Mouse (Mus musculus) liver, embryonic 13.5 days (tissue): Measurements from ENCODE around the gene Wdr81. TPM values are rescaled to one million over a fixed set of nuclear protein-coding genes. Genes with fewer than 3 reads are reported as not detected.

Source experiments
- ATAC-seq: fragments of 200-750 bp; cut with Nextera tagmentation; 2 replicates; pipeline ENCODE4 v1.8.0; 2017; ENCODE audit warnings: low read depth, mild to moderate bottlenecking, moderate number of reproducible peaks, moderate library complexity
- DNase-seq: peaks from one replicate; pipeline ENCODE4 v3.0.0; 2022
- H3K27ac ChIP-seq: fragments of 300-500 bp; sonication (generic); 2 replicates; pipeline ENCODE4 v1.5.1; 2015; ENCODE audit warnings: moderate library complexity, mild to moderate bottlenecking, inconsistent platforms
- H3K27me3 ChIP-seq: fragments of 300-500 bp; sonication (generic); 2 replicates; pipeline ENCODE4 v1.6.1; 2015; ENCODE audit warnings: mild to moderate bottlenecking, inconsistent platforms
- H3K36me3 ChIP-seq: fragments of 300-500 bp; sonication (generic); 2 replicates; pipeline ENCODE4 v1.6.1; 2015; ENCODE audit warnings: mild to moderate bottlenecking, inconsistent platforms
- H3K4me1 ChIP-seq: fragments of 300-500 bp; sonication (generic); replicated peaks from 2 replicates; pipeline ENCODE4 v1.6.1; 2015; ENCODE audit warnings: inconsistent platforms
- H3K4me2 ChIP-seq: fragments of 300-500 bp; sonication (generic); 2 replicates; pipeline ENCODE4 v1.6.1; 2015; ENCODE audit warnings: inconsistent platforms, mild to moderate bottlenecking, moderate library complexity
- H3K4me3 ChIP-seq: fragments of 300-500 bp; sonication (generic); replicated peaks from 2 replicates; pipeline ENCODE4 v1.5.1; 2015; ENCODE audit warnings: mild to moderate bottlenecking, inconsistent platforms
- H3K9ac ChIP-seq: fragments of 300-500 bp; sonication (generic); 2 replicates; pipeline ENCODE4 v1.6.1; 2015; ENCODE audit warnings: mild to moderate bottlenecking, inconsistent platforms
- H3K9me3 ChIP-seq: fragments of 300-500 bp; sonication (generic); replicated peaks from 2 replicates; pipeline ENCODE4 v1.6.1; 2016; ENCODE audit warnings: inconsistent platforms
- WGBS: fragments of 180-500 bp; shearing (Covaris S2); methylation state at CpG from one replicate; pipeline ENCODE4 v1.1.7; 2015; ENCODE audit not compliant: insufficient replicate concordance; 5-methylcytosine and 5-hydroxymethylcytosine counted together
- polyA plus RNA-seq: library from polyadenylated mRNA; unstranded; fragments of >200 nt; fragmentation: Nextera tagmentation; extraction: Ambion mirVana; gene quantifications from 2 replicates; pipeline ENCODE4 v1.2.1, GENCODE M21; 2015

The Wdr81 gene
- polyA plus RNA-seq, 1 experiment from 2014 or later: 18.5 TPM

DNA sequence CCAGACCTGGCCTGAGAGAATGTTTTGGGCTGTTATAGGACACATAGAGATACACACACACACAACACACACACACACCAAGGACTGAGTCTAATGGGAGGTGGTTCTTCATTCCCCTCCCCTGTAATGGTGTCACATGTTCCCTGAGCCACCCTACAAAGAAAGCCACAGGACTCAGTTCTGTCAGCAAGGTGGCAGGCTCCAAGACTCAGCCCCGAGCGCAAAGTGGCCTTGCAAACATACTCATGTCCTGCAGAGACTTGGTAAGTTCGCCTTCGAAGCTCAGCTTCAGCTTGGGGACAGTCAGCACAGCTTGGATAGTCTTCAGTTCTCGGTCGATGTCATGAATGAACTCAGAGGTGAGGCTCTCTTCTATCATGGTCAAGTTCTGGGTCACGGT is 43.9 kb downstream of the Wdr81 start:
- Histone ChIP-seq H3K27ac (no peak overlapping the region), H3K4me1 (peaks cover 5% of the 10 kb centered on the region; the same call in 1 of the 2 replicates)
- ATAC-seq: no peak

DNA sequence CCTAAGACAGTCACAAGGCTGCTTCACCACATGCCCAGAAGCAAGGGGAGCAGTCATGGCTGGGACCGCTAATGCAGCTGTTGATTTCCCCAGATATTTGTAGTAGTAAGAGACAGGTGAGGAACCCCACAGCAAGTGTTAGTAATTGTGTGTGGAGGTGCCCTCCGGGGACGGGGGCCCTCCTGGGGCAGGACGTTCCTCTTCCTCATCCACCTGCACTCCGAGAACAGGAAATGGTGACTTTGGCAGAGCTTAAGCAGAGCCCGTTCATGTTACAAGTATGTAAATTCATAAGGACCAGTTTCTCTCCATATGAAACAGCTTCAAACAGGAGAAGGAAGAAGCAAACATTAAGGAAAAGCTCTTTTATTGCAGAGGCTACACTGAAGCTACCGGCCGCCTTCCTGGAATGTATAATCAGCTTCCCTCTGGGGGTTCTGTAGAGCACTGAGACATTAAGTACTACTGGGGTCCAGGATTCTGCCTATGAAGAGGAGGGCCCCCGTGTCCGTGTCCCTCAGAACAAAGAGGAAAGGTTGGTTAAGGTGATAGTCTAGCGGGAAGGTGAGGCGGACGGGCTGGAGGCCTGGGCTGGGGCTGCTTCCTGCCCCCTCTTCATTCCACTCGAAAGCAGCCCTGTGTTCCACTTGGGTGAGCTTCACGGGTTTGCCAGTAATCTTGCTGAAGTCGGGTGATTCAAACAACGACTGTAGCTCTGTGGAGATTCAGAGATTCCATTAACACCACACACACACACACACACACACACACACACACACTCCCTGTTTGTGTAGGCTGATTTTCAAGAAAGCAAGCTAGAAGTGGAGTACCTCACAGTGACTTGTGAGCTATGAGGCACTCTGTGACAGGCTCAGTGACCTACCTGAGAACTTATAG is 44.6 kb downstream of the Wdr81 start:
- Histone ChIP-seq H3K4me1 (no peaks in the 10 kb centered on the region; the same call in 1 of the 2 replicates), H3K4me2 (no peak overlapping the region), H3K9me3 (no peaks in the 10 kb centered on the region), H3K27me3 (no peaks in the 10 kb centered on the region), H3K4me3 (no peak overlapping the region), H3K9ac (no peak overlapping the region), H3K27ac (no peak overlapping the region), H3K36me3 (peaks cover 7% of the 10 kb centered on the region; the same call in 1 of the 2 replicates)
- WGBS: 55% methylated on average over 17 of the region's 17 CpGs
- ATAC-seq (no peak), DNase-seq (no peak)

More for the DNA sequence above, 43.9 kb downstream of the Wdr81 start:
- Histone ChIP-seq H3K27me3 (no peaks in the 10 kb centered on the region), H3K4me2 (no peak overlapping the region), H3K9me3 (no peaks in the 10 kb centered on the region), H3K36me3 (peaks cover 7% of the 10 kb centered on the region; the same call in 1 of the 2 replicates), H3K4me3 (no peak overlapping the region), H3K9ac (no peak overlapping the region)
- no peak for DNase-seq
- 74% methylated on average over 7 of the region's 7 CpGs for WGBS

DNA sequence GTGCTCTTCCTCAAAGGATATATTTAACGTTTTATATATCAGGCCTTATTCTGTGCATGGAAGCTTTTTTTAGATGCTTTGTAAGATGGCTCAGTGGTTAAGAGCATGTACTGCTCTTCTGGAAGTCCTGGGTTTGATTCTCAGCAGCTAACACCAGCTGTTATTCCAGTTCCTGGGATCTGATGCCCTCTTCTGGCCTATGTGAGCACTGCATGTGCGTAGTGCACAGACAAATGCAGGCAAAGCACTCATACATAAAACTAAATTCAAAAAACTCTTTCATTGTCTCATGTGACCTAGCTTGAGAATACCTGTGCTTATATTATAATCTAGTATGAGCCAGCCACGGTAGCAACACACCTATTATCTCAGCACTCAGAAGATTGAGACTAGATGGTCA is 47.7 kb downstream of the Wdr81 start:
- Histone ChIP-seq H3K36me3 (peaks cover 7% of the 10 kb centered on the region; the same call in 1 of the 2 replicates), H3K9ac (no peak overlapping the region), H3K4me1 (peaks cover 7% of the 10 kb centered on the region), H3K27ac (no peak overlapping the region), H3K4me2 (no peak overlapping the region), H3K9me3 (no peaks in the 10 kb centered on the region), H3K27me3 (no peaks in the 10 kb centered on the region), H3K4me3 (no peak overlapping the region)
- DNase-seq (peak; percentile 42), ATAC-seq (no peak)
- WGBS: 32% methylated on average over 3 of the region's 3 CpGs

DNA sequence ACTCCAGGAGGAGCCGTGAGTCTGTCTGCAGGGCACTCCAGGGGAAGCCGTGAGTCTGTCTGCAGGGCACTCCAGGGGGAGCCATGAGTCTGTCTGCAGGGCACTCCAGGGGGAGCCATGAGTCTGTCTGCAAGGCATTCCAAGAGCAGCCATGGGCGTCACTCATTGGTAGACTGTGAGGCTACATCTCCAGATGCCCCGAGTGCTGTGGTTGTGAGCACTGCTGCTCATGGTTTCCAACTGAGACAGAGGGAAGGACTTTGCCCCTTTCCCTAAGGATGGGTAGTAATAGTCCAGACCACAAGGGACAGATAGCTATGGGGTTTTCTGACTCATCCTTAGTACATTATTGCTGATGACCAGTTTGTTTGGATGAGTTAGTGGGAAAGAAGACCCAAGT is 48.4 kb downstream of the Wdr81 start:
- Histone ChIP-seq H3K9me3 (no peaks in the 10 kb centered on the region), H3K4me3 (no peak overlapping the region), H3K4me1 (peaks cover 7% of the 10 kb centered on the region), H3K9ac (no peak overlapping the region), H3K27me3 (no peaks in the 10 kb centered on the region), H3K36me3 (peaks cover 7% of the 10 kb centered on the region; the same call in 1 of the 2 replicates), H3K4me2 (no peak overlapping the region), H3K27ac (no peak overlapping the region)
- ATAC-seq (no peak), DNase-seq (no peak)
- 66% methylated on average over 4 of the region's 4 CpGs for WGBS

DNA sequence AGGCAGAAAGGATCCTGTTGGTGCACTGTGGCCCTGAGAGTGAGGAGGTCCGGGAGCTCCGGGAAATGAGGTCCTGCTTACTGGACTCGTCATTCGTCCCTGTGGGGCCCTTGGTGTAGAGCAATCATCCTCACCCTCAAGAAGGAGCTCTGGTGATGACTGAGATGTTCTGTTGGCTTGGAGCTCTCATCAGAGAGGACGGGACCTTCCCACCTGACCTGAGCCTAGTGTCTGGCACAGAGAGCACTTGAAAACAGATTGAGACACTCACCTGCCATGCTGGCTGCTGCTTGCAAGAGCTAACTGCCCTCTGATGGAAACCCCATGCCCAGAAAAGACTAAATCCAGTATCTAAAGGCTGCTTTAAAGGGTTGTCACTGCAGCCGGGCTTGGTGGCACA is 49.7 kb downstream of the Wdr81 start:
- no peaks in the 10 kb centered on the region for H3K27me3 ChIP-seq
- no peak overlapping the region for H3K27ac ChIP-seq
- DNase-seq (no peak), ATAC-seq (no peak)
- no peaks in the 10 kb centered on the region for H3K9me3 ChIP-seq
- H3K4me2 ChIP-seq: no peak overlapping the region
- no peak overlapping the region for H3K4me3 ChIP-seq
- H3K9ac ChIP-seq: no peak overlapping the region
- H3K36me3 ChIP-seq: peaks cover 7% of the 10 kb centered on the region; the same call in 1 of the 2 replicates
- peaks cover 7% of the 10 kb centered on the region for H3K4me1 ChIP-seq
- 74% methylated on average over 6 of the region's 6 CpGs for WGBS

DNA sequence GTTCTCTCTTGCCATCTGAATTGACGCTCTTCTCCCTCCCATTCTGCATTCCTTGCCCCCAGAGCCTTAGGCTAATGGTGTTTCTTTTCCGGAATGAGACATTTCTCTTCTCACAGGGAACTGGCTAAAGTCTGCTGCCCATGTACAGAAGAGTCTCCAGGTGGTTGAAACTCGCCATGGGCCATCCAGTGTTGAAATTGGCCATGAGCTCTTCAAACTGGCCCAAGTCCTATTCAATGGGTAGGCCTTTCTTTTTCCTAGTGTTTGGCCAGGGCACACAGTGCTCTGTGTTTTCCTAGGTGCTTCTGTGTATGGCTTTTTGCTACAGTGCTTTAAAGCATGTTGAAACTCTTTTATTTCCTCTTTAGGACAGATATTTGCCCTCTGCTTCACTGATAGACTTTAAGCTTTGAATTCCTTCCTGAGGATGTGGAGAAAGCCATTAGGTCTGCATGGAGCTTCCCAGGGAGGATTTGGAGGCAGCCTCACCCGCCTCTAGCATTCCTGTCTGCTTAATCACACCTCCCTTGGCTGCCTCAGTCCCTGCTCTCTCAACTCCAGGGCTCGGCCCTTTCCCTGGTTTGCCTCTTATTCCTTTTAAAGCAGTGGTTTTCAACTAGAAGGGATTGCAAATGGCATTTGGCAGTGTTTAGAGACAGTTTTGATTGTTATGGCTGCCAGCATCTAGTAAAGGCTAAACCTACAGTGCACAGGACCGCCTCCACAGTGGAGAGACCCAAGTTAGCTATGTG is 51.0 kb downstream of the Wdr81 start:
- H3K9me3 ChIP-seq: no peaks in the 10 kb centered on the region
- H3K4me1 ChIP-seq: peaks cover 7% of the 10 kb centered on the region
- ATAC-seq (no peak), DNase-seq (no peak)
- no peak overlapping the region for H3K9ac ChIP-seq
- H3K4me2 ChIP-seq: no peak overlapping the region
- no peak overlapping the region for H3K27ac ChIP-seq
- H3K27me3 ChIP-seq: no peaks in the 10 kb centered on the region
- 68% methylated on average over 6 of the region's 6 CpGs for WGBS
- H3K36me3 ChIP-seq: no peaks in the 10 kb centered on the region
- H3K4me3 ChIP-seq: no peak overlapping the region

DNA sequence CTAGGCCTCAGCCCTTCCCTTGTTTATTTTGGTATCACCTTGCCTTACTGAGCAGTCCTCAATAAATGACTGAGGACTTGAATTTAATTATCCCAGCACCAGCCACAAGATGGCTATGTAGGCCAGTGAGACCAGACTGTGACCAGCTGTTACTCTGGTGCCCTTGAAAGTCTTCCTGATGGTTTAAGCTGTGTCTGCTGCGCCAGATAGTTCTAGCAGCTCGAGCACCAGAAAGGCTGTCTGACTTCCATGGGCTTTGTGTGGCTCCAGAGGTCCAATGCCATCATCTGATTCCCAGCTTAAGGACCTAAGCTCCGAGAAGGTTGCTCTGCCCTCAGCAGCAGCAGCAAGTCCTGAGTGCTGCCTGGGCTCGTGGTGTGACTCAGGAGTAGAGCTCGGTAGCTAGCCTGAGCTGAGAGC is 52.2 kb downstream of the Wdr81 start:
- Histone ChIP-seq H3K36me3 (no peaks in the 10 kb centered on the region), H3K4me3 (no peak overlapping the region), H3K4me1 (peaks cover 7% of the 10 kb centered on the region), H3K27me3 (no peaks in the 10 kb centered on the region), H3K4me2 (no peak overlapping the region), H3K9ac (no peak overlapping the region), H3K9me3 (no peaks in the 10 kb centered on the region), H3K27ac (0 out of 2 replicates have a peak overlapping the region, but pooled peaks have one; percentile 11)
- 60% methylated on average over 5 of the region's 5 CpGs for WGBS
- ATAC-seq (peak; percentile 51; the same call in 1 of the 2 replicates), DNase-seq (no peak)

DNA sequence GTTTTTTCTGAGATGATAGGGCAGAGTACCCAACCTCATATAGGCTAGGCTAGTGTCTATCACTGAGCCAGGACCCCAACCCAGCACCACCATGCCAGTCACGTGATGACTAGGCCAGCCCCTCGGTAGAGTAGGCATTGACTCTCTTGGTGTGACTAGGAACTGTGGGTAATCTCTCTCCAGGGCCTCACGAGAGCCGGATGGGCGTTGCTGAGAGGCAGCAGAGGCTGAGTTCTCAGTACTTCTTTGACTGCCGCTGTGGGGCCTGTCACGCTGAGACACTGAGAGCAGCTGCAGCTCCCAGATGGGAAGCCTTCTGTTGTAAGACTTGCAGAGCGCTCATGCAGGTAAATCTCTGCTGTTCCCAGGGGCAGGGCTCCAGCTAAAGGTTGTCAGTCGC is 54.4 kb downstream of the Wdr81 start:
- 71% methylated on average over 9 of the region's 9 CpGs for WGBS
- ATAC-seq (no peak), DNase-seq (no peak)
- Histone ChIP-seq H3K27me3 (no peaks in the 10 kb centered on the region), H3K9me3 (no peaks in the 10 kb centered on the region), H3K4me2 (no peak overlapping the region), H3K27ac (no peak overlapping the region), H3K36me3 (no peaks in the 10 kb centered on the region), H3K4me3 (no peak overlapping the region), H3K9ac (no peak overlapping the region), H3K4me1 (peaks cover 7% of the 10 kb centered on the region)

DNA sequence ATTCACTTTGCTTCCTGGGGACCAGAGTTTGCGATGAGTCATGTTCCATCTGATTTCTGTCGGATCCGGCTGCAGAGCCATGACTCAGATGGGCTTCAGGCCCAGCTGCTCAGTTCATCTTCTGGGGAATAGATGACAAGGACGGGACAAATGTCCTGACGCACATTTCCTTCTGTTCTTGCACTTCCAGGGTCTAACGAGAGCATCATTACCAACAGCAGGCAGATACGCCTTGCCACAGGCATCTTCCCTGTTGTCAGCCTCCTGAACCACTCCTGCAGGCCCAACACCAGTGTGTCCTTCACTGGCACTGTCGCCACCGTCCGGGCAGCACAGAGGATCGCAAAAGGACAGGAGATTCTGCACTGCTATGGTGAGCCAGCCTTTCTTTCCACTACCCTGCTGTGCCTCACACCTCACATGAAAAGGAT is 55.1 kb downstream of the Wdr81 start:
- WGBS: 73% methylated on average over 11 of the region's 11 CpGs
- no peak for DNase-seq

DNA sequence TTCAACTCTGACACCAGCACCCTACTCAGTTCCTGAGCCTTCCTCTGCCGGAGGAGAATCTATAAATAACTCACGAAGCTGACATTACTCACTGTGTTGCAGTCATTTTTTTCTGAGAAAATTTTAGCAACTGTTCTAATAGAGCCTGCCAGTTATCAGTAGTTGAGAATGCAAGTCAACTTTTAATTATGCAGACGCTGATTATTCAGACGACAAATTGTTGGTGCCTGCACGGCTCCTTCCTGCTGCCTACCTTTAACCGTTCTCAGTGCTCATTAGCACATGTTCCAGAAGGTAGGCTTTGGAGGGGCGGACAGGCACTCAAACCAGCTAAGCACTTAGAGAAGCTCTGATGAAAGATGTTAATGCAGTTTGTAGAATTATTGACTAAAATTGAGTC is 57.1 kb downstream of the Wdr81 start:
- Histone ChIP-seq H3K4me1 (peaks cover 2% of the 10 kb centered on the region), H3K9ac (no peak overlapping the region), H3K36me3 (no peaks in the 10 kb centered on the region), H3K4me3 (no peak overlapping the region), H3K9me3 (no peaks in the 10 kb centered on the region), H3K27ac (no peak overlapping the region), H3K4me2 (no peak overlapping the region), H3K27me3 (no peaks in the 10 kb centered on the region)
- DNase-seq (no peak), ATAC-seq (no peak)
- WGBS: 68% methylated on average over 7 of the region's 7 CpGs

More for the DNA sequence above, 55.1 kb downstream of the Wdr81 start:
- Histone ChIP-seq H3K4me2 (no peak overlapping the region), H3K9ac (no peak overlapping the region), H3K4me1 (peaks cover 7% of the 10 kb centered on the region), H3K4me3 (no peak overlapping the region), H3K36me3 (no peaks in the 10 kb centered on the region), H3K27ac (no peak overlapping the region), H3K9me3 (no peaks in the 10 kb centered on the region), H3K27me3 (no peaks in the 10 kb centered on the region)
- ATAC-seq: no peak

DNA sequence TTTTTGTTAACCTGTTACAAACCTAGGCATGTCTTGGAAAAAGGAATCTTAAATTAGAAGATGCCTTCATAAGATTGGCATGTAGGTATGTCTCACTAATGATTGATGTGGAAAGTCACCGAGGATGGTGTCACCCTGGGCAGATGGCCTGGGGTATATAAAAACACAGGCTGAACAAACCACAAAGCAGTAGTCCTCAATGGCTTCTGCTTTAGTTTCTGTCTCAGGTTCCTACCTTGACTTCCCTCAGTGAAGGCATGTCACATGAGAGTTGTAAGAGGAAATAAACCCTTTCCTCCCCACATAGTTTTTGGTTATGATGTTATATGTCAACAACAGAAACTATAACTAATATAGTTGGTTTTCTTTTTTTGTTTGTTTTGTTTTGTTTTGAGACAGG is 58.9 kb downstream of the Wdr81 start:
- Histone ChIP-seq H3K9ac (no peak overlapping the region), H3K4me1 (no peaks in the 10 kb centered on the region), H3K27ac (no peak overlapping the region), H3K27me3 (no peaks in the 10 kb centered on the region), H3K36me3 (0 out of 2 replicates have a peak, but pooled peaks cover 3% of the 10 kb centered on the region), H3K9me3 (no peaks in the 10 kb centered on the region), H3K4me2 (no peak overlapping the region), H3K4me3 (no peak overlapping the region)
- DNase-seq (no peak), ATAC-seq (no peak)
- 34% methylated on average over 1 of the region's 1 CpGs for WGBS
